Mouse (Mus musculus) right cerebral cortex, postnatal 36 days (tissue): Measurements from ENCODE around the gene Fam110c.

Experiments used
- DNase-seq, 2 experiments: peaks; one replicate each; pipeline ENCODE4 v3.0.0; 2022; ENCODE audit warnings: low spot score in 2 of 2, mixed read lengths in 1 of 2

Gene Fam110c

GRCm38 (mm10) chr12:31101821-31102220 is 28.2 kb downstream of the Fam110c start:
- no peak for DNase-seq

- DNase-seq, result peak; percentile 5 to 7
These were observed 42.4 kb downstream of the Fam110c start for GRCm38 (mm10) chr12:31116005-31116466.

GRCm38 (mm10) chr12:31120535-31120934 is 46.9 kb downstream of the Fam110c start:
- DNase-seq, result no peak

DNA sequence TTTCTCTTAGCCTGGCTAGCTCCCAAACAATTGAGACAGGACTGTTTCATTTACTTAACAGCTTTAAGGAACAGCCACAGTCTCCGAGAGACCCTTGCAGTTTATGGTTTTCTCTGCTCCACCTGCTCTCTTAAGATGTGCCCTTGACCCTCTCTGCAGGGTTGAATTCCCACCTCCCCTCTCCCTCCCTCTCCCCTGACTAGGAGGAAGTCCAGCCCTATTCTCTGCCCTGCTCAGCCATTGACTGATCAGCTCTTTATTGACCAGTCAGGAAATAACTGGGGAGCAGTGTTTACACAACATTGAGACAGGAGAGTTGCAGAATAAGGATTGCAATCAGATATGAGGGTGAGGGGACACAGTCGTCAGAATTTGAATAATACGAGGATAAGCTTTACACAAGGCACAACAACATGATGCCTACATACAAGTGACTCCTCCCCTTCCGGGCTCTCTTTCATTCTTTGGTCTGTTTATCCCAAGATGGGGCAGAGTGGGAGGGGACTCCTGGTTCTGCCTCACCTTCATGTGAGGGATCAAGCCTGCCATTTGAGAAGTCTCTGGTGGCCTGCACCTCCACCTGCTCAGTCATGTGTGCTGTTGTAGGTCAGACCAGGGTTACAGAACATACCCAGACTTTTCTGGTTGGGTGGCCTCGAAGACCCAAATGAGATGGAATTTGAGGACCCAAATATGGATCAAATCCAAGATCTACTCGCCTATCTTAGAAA is 49.4 kb downstream of the Fam110c start:
- DNase-seq, result no peak

- DNase-seq, result no peak
These were observed 52.4 kb downstream of the Fam110c start for GRCm38 (mm10) chr12:31126071-31126470.

GRCm38 (mm10) chr12:31129548-31129947 is 55.9 kb downstream of the Fam110c start:
- DNase-seq, result no peak
